Mouse (Mus musculus) adrenal gland, adult (tissue): ENCODE results near the gene Tatdn2.

Experiments
- DNase-seq, 2 experiments: peaks; one replicate each; pipeline ENCODE4 v3.0.0; 2022 to 2023; ENCODE audit warnings: low spot score in 1 of 2; ENCODE audit not compliant: inconsistent age in 2 of 2

Gene Tatdn2

GRCm38 (mm10) chr6:113696582-113697221 is at the start of gene Tatdn2:
Gene Tatdn2, plus strand, starts transcription at chr6:113697050.
- DNase-seq, result peak; percentile 98 to 99

GRCm38 (mm10) chr6:113649346-113650196 is 47.3 kb upstream of the Tatdn2 start:
- DNase-seq, result no peak

- DNase-seq, result no peak
Observed at GRCm38 (mm10) chr6:113650197-113650640, 46.6 kb upstream of the Tatdn2 start.

GRCm38 (mm10) chr6:113651626-113652025 is 45.2 kb upstream of the Tatdn2 start:
- DNase-seq, result no peak

GRCm38 (mm10) chr6:113653551-113653950 is 43.3 kb upstream of the Tatdn2 start:
- DNase-seq, result no peak

GRCm38 (mm10) chr6:113654102-113654501 is 42.7 kb upstream of the Tatdn2 start:
- DNase-seq, result peak in 1 of 2 experiments; percentile 55

- DNase-seq, result peak; percentile 89 to 96
Observed at GRCm38 (mm10) chr6:113654753-113655397, 42.0 kb upstream of the Tatdn2 start.

- DNase-seq, result no peak
Observed at GRCm38 (mm10) chr6:113655475-113655874, 41.4 kb upstream of the Tatdn2 start.

GRCm38 (mm10) chr6:113656847-113657246 is 40.0 kb upstream of the Tatdn2 start:
- DNase-seq, result peak in 1 of 2 experiments; percentile 55

GRCm38 (mm10) chr6:113658226-113658625 is 38.6 kb upstream of the Tatdn2 start:
- DNase-seq, result peak; percentile 34 to 54

- DNase-seq, result no peak
Observed at GRCm38 (mm10) chr6:113659648-113660491, 37.0 kb upstream of the Tatdn2 start.

GRCm38 (mm10) chr6:113660492-113661352 is 36.1 kb upstream of the Tatdn2 start:
- peak; percentile 41 to 69 for DNase-seq

- DNase-seq, result peak; percentile 66 to 89
Observed at GRCm38 (mm10) chr6:113661353-113662241, 35.3 kb upstream of the Tatdn2 start.

GRCm38 (mm10) chr6:113662964-113663700 is 33.7 kb upstream of the Tatdn2 start:
- no peak for DNase-seq

GRCm38 (mm10) chr6:113664305-113664704 is 32.5 kb upstream of the Tatdn2 start:
- no peak for DNase-seq

GRCm38 (mm10) chr6:113667611-113668122 is 29.2 kb upstream of the Tatdn2 start:
- no peak for DNase-seq

GRCm38 (mm10) chr6:113668287-113669154 is 28.3 kb upstream of the Tatdn2 start:
- DNase-seq, result peak; percentile 59 to 84
